Mouse (Mus musculus) spleen, postnatal 10 days (tissue): ENCODE measurements at regions not wholly inside any gene's neighbourhood (a gene's known extent, or its start where the extent isn't known, plus 50 kb on each side); places are given as distances from the start of the nearest gene placed in this dataset.

ENCODE experiments used
- DNase-seq, 2 experiments: peaks; one replicate each; pipeline ENCODE4 v3.0.0; 2021 to 2022; ENCODE audit warnings: low spot score in 2 of 2

GRCm38 (mm10) chr10:122386748-122387147, 61.6 kb upstream of the Avpr1a start:
- DNase-seq = no peak

GRCm38 (mm10) chr10:122379661-122380344, 68.5 kb upstream of the Avpr1a start:
- DNase-seq = no peak

GRCm38 (mm10) chr10:122343291-122343690, 105.0 kb upstream of the Avpr1a start:
- no peak for DNase-seq

- DNase-seq = no peak
Measured at GRCm38 (mm10) chr10:122342356-122342755, 105.9 kb upstream of the Avpr1a start.

GRCm38 (mm10) chr10:122326851-122327250, 121.4 kb upstream of the Avpr1a start:
- DNase-seq = no peak

- no peak for DNase-seq
Measured at GRCm38 (mm10) chr10:122318886-122319285, 129.4 kb upstream of the Avpr1a start.

- no peak for DNase-seq
Measured at GRCm38 (mm10) chr10:122310646-122311193, 137.6 kb upstream of the Avpr1a start.

GRCm38 (mm10) chr10:122308691-122309090, 139.6 kb upstream of the Avpr1a start:
- DNase-seq = no peak

GRCm38 (mm10) chr10:122302259-122302658, 146.0 kb upstream of the Avpr1a start:
- DNase-seq = no peak

- DNase-seq = no peak
Measured at GRCm38 (mm10) chr10:122295921-122296425, 152.3 kb upstream of the Avpr1a start.

GRCm38 (mm10) chr10:122291611-122292010, 156.7 kb upstream of the Avpr1a start:
- DNase-seq = no peak

GRCm38 (mm10) chr10:122291091-122291490, 157.2 kb upstream of the Avpr1a start:
- DNase-seq = no peak

- no peak for DNase-seq
Measured at GRCm38 (mm10) chr10:122274885-122275284, 173.4 kb upstream of the Avpr1a start.

GRCm38 (mm10) chr10:122274181-122274580, 174.1 kb upstream of the Avpr1a start:
- no peak for DNase-seq

- no peak for DNase-seq
Measured at GRCm38 (mm10) chr10:122264070-122264469, 166.9 kb upstream of the Rxylt1 start.

GRCm38 (mm10) chr10:122259354-122259753, 162.2 kb upstream of the Rxylt1 start:
- no peak for DNase-seq

GRCm38 (mm10) chr10:122258711-122259110, 161.5 kb upstream of the Rxylt1 start:
- no peak for DNase-seq

GRCm38 (mm10) chr10:122231818-122232217, 134.6 kb upstream of the Rxylt1 start:
- no peak for DNase-seq

- DNase-seq = peak in 1 of 2 experiments; percentile 16
Measured at GRCm38 (mm10) chr10:122230746-122231145, 133.6 kb upstream of the Rxylt1 start.

GRCm38 (mm10) chr10:122225679-122226078, 128.5 kb upstream of the Rxylt1 start:
- no peak for DNase-seq

- no peak for DNase-seq
Measured at GRCm38 (mm10) chr10:122223076-122223475, 125.9 kb upstream of the Rxylt1 start.

GRCm38 (mm10) chr10:122217594-122217993, 120.4 kb upstream of the Rxylt1 start:
- no peak for DNase-seq

- no peak for DNase-seq
Measured at GRCm38 (mm10) chr10:122199791-122200190, 102.6 kb upstream of the Rxylt1 start.
